Mouse (Mus musculus) c-Kit-positive CD71-positive TER-119-positive erythroid progenitor cells, embryonic 14.5 days (primary cell): Measurements from ENCODE around the gene Gls2.

Experiments
- DNase-seq: peaks from one replicate; pipeline ENCODE4 v3.0.0-alpha.2; 2013; ENCODE audit warnings: low spot score

The Gls2 gene

DNA sequence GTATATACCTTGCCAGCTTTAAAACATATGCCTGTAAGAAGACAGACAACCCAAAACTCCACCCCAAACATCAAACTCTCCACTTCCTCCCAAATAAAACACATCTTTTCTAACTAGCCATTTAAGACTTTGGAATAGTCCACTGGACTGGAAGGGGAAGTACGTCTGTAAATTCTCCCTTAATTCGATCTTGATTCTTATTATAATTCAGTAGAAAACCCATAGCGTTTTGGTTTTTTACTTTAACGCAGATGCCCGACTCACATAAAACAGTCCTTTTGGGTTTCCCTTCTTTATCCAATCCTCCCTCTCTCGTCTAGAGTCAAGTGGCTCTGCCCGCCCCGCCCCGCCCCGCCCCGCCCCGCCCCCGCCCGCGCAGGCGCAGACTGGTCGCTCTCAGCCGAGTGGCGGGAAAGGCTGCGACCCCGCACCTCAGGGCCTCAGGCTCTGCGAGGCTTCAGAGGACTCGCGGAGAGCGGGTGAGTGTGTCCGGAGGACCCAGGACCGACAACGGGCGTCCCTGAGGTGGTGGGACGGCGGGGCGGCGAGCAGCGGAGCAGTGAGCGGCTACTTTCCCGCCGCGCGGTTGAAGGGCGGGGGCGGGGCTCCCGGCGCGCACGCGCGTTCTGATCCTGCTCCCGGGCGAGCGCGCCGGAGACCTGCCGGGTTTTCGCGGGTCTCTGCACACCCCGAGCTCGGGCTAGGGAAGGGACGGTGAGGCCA, 37.6 kb downstream of the Gls2 start, which contains the start of gene Timeless:
Gene Timeless, plus strand, starts transcription at position 369 of the 723 bp plus-strand sequence.
- DNase-seq = peak; percentile 80

DNA sequence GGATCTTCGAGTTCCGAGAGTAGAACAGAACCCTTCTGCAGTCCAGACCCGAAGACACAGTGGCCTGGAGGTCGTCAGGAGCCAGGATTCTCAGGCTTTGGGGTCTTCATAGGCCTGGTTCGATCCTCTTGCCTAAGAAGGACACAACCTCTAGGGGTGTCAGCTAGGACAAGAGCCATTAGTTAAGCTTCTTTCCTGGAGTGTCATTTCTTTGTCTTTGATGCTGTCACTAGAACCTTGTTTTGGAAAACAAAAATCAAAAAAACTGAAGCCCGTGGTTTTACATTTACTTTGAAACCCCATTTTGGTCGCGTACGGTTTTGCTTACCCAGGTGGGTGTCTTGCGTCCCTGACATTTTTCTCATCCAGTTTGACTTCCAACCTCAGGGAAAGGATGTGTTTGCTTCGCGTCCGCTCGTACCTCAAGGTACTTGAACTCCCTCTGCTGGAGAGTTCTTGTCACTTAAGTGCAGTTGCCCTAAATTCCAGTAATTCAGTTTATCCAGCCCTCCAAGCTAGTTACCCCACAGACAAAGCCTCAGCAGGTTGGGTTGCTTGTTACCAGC, 38.2 kb downstream of the Gls2 start:
- peak; percentile 85 for DNase-seq

DNA sequence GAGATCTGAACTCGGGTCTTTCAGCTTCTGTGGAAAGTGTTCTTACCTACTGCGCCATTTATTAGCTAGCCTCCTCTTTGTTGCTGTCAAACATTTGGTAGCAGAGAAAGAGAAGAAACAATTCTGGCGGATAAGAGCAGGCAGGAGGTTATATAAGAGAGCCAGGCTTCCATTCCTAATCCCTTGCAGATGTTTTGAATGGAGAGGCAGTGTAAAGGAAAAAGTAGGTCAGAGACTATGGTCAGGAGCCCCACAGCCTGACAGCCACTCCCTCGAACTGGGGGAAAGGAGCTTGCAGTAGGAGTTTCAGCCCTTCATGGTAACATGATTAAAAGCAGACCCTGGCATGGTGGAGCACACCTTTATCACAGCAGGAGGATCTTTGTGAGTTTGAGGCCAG, 42.1 kb downstream of the Gls2 start:
- no peak for DNase-seq

DNA sequence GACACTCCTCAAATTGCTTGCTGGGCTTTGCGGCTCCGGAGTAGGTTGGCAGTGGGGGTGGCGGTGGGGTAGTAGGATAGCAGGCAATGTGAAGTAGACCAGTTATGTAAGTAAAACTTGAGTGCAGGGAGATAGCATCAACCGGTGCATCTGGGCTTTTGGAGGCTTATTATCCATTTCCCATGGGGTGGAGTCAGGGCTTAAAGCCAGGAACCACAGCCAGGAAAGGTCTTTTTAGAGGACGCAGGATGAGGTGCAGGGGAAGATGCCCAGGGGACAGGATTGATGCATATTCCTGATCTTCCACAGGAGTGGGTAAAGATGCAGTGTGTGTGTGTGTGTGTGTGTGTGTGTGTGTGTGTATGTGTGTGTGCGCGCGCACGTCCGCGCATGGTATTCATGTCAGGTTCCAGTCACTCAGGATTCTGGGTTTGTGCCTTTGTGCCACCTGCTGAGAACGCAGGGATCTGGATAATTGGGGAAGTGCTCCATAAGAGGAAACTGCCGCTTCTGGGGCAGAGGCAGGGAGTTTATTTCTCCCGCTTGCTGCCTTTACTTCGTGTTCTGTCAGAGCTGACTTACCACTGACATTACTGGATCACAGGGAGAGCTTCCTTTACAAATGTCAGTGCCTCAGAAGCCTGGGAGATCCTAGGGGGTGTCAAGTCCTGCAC, 43.7 kb downstream of the Gls2 start:
- no peak for DNase-seq

DNA sequence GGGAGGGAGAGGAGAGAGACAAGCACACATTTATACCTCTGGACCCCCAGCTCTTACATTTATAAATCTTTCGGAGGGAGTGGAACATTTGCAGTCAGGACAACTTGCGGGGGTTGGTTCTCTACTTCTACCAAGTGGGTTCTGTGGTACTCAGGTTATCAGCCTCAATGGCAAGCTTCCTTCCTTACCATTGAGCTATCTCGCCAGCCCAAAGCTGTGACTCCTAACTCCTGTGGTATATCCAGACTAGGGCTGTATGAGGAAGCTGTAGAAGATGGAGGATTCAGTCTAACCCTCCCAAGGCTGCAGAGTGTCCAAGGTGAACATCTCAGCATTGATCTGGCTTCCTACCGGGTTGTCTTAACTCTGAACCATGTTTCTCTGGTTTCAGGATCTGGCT, 44.9 kb downstream of the Gls2 start:
- no peak for DNase-seq

DNA sequence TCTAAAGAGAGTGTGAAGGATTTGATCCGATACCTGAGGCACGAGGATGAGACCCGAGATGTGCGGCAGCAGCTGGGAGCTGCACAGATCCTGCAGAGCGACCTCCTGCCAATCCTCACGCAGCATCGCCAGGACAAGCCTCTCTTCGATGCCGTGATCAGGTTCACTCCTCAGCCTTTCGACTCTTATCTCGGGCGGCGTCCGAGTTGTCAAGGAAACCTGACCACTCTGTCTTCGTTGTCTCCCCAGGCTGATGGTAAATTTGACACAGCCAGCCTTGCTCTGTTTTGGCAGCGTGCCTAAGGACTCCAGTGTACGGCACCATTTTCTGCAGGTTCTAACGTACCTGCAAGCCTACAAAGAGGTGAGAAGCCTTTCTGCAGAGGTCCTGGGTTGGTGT, 45.9 kb downstream of the Gls2 start:
- DNase-seq = no peak

DNA sequence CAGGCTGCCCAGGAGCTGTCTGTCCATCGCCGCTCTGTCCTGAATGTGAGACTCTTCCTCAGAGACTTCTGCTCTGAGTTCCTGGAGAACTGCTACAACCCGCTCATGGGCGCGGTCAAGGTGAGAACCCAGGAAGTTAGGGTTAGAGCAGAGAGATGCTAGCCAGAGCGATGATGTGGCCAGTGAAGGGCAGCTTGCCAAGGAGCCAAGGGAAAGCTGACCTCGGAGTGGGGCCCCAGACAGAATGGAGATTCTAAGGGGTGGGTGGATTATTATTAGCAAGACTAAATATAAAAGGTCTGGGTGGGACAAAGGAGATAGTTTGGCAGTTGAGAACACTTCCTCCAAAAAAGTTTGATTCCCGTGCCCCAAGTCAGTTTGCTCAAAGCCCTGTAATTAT, 49.0 kb downstream of the Gls2 start:
- DNase-seq = no peak

DNA sequence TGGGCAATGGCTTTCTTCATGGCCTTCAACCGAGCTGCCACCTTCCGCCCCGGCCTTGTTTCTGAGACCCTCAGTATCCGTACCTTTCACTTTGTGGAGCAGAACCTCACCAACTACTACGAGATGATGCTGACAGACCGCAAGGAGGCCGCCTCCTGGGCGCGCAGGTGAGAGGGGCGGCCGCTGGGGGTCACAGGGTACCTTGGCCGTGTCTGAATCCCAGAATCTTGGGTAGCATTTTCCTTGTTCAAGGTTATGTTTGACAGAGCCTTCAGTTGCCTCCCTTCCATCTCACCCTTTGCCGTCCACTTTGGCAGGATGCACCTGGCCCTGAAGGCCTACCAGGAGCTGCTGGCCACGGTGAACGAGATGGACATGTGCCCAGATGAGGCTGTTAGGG, 49.9 kb downstream of the Gls2 start:
- DNase-seq = no peak

DNA sequence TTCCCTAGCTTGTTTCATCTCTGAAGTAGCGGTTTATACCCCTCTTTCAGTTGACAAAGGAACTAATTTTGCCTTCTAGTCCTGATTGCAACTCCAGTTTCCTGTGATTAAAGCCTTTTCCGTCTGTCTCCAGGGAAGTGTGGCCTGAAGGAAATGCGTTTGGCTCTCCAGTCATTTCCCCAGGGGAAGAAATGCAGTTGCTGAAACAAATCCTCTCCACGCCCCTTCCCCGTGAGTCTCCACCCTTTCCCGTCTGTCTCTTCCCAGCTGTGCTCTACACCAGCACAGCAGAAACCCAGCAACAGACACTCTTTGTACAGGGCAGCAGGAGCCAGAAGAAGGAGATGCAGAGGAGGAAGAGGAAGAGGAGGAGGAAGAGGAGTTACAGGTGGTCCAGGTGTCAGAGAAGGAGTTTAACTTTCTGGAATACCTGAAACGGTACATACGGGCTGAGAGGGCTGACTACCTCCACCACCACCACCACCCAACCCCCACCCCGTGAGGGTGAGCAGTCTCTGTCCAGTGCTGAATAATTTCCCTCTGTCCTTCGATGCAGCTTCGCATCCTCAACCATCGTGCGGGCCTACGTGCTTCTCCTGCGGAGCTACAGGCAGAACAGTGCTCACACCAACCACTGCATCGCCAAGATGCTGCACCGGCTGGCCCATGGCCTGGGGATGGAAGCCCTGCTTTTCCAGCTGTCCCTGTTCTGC, 52.9 kb downstream of the Gls2 start:
- no peak for DNase-seq

DNA sequence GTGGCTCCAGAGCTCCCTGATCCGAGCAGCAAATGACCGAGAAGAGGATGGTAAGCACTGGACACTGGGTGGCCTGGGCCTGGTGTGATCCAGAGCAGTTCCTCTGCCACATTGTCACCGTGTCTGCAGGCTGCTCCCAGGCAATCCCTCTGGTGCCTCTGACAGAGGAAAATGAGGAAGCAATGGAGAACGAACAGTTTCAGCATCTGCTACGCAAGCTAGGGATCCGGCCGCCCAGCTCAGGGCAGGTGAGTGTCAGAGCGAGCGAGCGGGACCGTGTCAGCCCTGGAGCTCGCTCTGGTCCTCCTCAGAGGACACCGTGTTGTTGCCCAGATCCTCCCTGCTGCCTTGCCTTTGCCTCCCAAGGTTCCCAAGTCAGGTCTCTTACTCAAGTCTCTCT, 56.3 kb downstream of the Gls2 start:
- no peak for DNase-seq

DNA sequence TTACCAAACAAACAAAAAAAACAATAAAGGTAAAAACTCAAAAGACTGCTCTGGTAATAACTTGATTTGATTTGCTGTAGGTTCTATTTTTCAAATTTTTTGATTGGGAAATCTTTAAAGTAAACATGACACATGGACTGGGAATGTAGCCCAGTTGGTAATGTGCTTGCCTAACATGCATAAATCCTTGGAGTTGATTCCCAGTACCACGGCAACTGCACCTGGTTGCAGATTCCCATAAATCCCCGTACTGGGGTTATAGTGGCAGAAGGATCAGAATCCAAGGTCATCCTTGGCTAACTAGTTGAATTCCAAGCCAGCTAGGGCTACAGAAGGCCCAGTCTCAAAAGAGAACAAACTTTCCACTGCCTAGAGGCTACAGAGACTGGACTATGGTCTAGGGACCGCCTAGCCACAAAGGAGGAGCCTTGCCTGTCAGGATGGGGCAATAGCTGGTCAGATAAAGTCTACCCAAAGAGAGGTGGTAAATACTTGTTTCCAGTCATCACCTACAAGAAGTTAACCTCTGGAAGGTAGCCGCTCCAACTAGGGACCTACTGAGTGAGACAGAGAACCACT, 59.5 kb downstream of the Gls2 start, which contains the start of gene Apon:
Gene Apon, plus strand, starts transcription at position 420 of the 579 bp plus-strand sequence.
- DNase-seq = no peak

DNA sequence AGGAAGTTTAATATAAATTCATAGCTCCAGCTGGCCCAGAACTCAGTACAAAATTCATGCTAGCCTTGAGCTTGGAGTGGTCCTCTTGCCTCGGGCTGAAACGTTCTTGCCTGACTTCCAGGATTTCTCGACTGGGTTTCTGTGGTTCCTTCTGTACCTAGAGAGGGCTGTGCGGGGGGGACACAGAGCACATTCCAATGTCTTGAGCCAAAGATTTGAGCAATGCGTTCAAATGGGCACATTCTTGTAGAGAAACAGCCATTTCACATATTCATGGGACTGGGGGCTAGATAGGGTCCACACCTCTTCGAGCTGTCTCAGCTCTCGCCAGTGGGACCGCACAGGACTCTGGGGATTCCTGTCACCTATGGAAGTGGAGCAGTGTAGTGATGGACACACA, 61.7 kb downstream of the Gls2 start:
- DNase-seq = no peak

DNA sequence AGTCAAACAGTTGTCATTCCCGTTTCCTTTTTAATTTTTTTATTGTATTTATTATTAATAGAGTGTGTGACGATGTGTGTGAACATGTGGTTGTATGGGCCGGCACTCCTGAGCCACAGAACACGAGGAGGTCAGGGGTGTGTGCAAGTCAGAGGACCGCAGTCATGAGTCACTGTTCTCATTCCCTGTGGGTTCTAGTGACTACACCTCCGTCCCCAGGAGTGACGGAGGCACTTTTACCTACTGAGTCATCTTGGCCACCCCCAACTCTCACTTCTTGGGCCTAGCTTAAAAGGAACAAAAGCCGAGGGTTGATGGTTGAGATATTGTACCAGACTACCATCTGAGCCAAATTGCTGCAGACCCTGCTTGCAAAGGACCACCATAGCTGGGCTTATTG, 62.1 kb downstream of the Gls2 start:
- no peak for DNase-seq

DNA sequence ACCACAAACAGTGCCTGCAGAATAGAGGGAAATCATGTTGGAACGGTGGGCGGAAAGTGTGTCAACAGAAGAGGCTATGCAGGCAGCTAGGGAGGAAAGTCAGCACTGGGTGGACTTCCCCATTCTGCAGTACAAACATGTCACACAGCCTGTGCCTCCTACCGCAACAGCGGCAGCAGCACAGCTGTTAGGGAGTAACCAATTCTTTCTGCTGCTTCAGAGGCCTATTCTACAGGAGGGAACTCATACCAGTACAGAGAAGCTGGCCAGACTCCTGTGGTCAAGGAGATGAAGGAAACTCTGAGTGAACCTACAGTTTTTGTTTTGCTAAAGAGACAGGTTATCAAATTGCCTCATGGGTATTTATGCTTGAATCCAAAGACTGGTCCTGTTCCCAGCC, 64.7 kb downstream of the Gls2 start:
- DNase-seq = no peak
